Comparison of ENCODE assay signal across 9 mouse cellular contexts in genomic region chr4:109980321-109981082, GRCm38 (mm10). TPM values are rescaled to one million over a fixed set of nuclear protein-coding genes. Genes with fewer than 3 reads are reported as not detected.
A peak's percentile ranks its signal among the peaks of the same experiment; 100 is the strongest.
DNase-seq lines count a peak whose midpoint lies in the region; ATAC-seq and TF ChIP-seq lines count a peak whose summit lies in the region.
"Had no signal": no experiment of that assay in that cellular context is flagged by ENCODE, and none has a peak within 500 bp of the region (broad histone marks: within the 10 kb centered on the region; RNA-seq: fewer than 3 reads in every experiment).

No protein-coding gene starts in this region.

- H3K4me2 ChIP-seq in liver, embryonic 11.5 days = no peak overlapping the region
- H3K4me2 ChIP-seq in liver, postnatal 0 days (ENCODE audit: low read depth, low read length) = no peak overlapping the region
- H3K4me2 ChIP-seq in embryonic facial prominence, embryonic 14.5 days (ENCODE audit: low read depth, low read length) = peak overlapping the region; percentile 59
- no peak overlapping the region for H3K4me2 ChIP-seq in hindbrain, embryonic 13.5 days
- H3K4me2 ChIP-seq in neural tube, embryonic 15.5 days = no peak overlapping the region

- H3K9ac ChIP-seq in liver, embryonic 11.5 days (ENCODE audit: low read depth, low read length) = no peak overlapping the region
- H3K9ac ChIP-seq in liver, postnatal 0 days (replicated peaks) = no peak overlapping the region
- peak overlapping the region; percentile 40 for H3K9ac ChIP-seq in embryonic facial prominence, embryonic 14.5 days (ENCODE audit: low read depth, low read length)
- H3K9ac ChIP-seq in hindbrain, embryonic 13.5 days = no peak overlapping the region
- H3K9ac ChIP-seq in neural tube, embryonic 15.5 days (replicated peaks) = no peak overlapping the region
- H3K9ac ChIP-seq: liver, embryonic 14.5 days had no signal

- H3K4me1 ChIP-seq in liver, embryonic 11.5 days (replicated peaks; ENCODE audit: control insufficient read depth, insufficient read depth, low read length) = peaks cover 10% of the 10 kb centered on the region
- H3K4me1 ChIP-seq in liver, postnatal 0 days (ENCODE audit: insufficient read depth) = peaks cover 14% of the 10 kb centered on the region
- H3K4me1 ChIP-seq in embryonic facial prominence, embryonic 14.5 days (ENCODE audit: control insufficient read depth, insufficient read depth, low read length) = peaks cover 11% of the 10 kb centered on the region; the same call in 1 of the 2 replicates
- peaks cover 41% of the 10 kb centered on the region for H3K4me1 ChIP-seq in hindbrain, embryonic 13.5 days (replicated peaks)
- H3K4me1 ChIP-seq in neural tube, embryonic 15.5 days = peaks cover 42% of the 10 kb centered on the region

- WGBS in liver, embryonic 11.5 days = 4% methylated on average over 29 of the region's 29 CpGs
- 8% methylated on average over 19 of the region's 29 CpGs for WGBS in liver, postnatal 0 days (ENCODE audit: insufficient replicate concordance)
- 11% methylated on average over 15 of the region's 29 CpGs for WGBS in embryonic facial prominence, embryonic 14.5 days
- 2% methylated on average over 29 of the region's 29 CpGs for WGBS in hindbrain, embryonic 13.5 days
- 2% methylated on average over 29 of the region's 29 CpGs for WGBS in neural tube, embryonic 15.5 days

- TF ChIP-seq EP300 in liver, postnatal 0 days (IDR thresholded peaks at IDR 0.05; ENCODE audit: low read depth) = no peak

- no peak overlapping the region for H3K4me3 ChIP-seq in liver, embryonic 11.5 days (ENCODE audit: low read depth, low read length)
- no peak overlapping the region for H3K4me3 ChIP-seq in liver, postnatal 0 days (ENCODE audit: low read depth, low read length)
- peak overlapping the region; percentile 43 for H3K4me3 ChIP-seq in embryonic facial prominence, embryonic 14.5 days (ENCODE audit: low read depth, low read length)
- peak overlapping the region; percentile 15 for H3K4me3 ChIP-seq in hindbrain, embryonic 13.5 days
- peak overlapping the region; percentile 13; the same call in 1 of the 2 replicates for H3K4me3 ChIP-seq in neural tube, embryonic 15.5 days (replicated peaks)
- H3K4me3 ChIP-seq: erythroblast, embryonic 14.5 days had no signal

- no peak for ATAC-seq in liver, embryonic 11.5 days (replicated peaks; ENCODE audit: low FRiP score)
- ATAC-seq in liver, postnatal 0 days = no peak
- no peak for ATAC-seq in embryonic facial prominence, embryonic 14.5 days (ENCODE audit: low read depth)
- no peak for ATAC-seq in hindbrain, embryonic 13.5 days (ENCODE audit: low FRiP score)
- ATAC-seq in neural tube, embryonic 15.5 days (ENCODE audit: low FRiP score) = no peak

- no peak for TF ChIP-seq CTCF in liver, postnatal 0 days (IDR thresholded peaks at IDR 0.05; ENCODE audit: low read depth)

- no peak overlapping the region for H3K27ac ChIP-seq in liver, embryonic 11.5 days (ENCODE audit: low read depth, low read length)
- no peak overlapping the region for H3K27ac ChIP-seq in liver, postnatal 0 days (ENCODE audit: low read depth)
- H3K27ac ChIP-seq in embryonic facial prominence, embryonic 14.5 days (replicated peaks; ENCODE audit: low read depth, low read length) = no peak overlapping the region
- no peak overlapping the region for H3K27ac ChIP-seq in hindbrain, embryonic 13.5 days
- no peak overlapping the region for H3K27ac ChIP-seq in neural tube, embryonic 15.5 days (replicated peaks)
- H3K27ac ChIP-seq: liver, embryonic 14.5 days had no signal

- no peaks in the 10 kb centered on the region for H3K36me3 ChIP-seq in liver, embryonic 11.5 days (ENCODE audit: control insufficient read depth, insufficient read depth, low read length)
- H3K36me3 ChIP-seq in liver, postnatal 0 days (replicated peaks; ENCODE audit: insufficient read depth, low read length) = no peaks in the 10 kb centered on the region
- H3K36me3 ChIP-seq in embryonic facial prominence, embryonic 14.5 days (ENCODE audit: control insufficient read depth, insufficient read depth, low read length) = no peaks in the 10 kb centered on the region
- H3K36me3 ChIP-seq in hindbrain, embryonic 13.5 days = no peaks in the 10 kb centered on the region
- no peaks in the 10 kb centered on the region for H3K36me3 ChIP-seq in neural tube, embryonic 15.5 days

- H3K9me3 ChIP-seq in liver, embryonic 11.5 days (ENCODE audit: control insufficient read depth, low read length) = no peaks in the 10 kb centered on the region
- no peaks in the 10 kb centered on the region for H3K9me3 ChIP-seq in liver, postnatal 0 days (ENCODE audit: low read length)
- peaks cover 3% of the 10 kb centered on the region; the same call in 1 of the 2 replicates for H3K9me3 ChIP-seq in embryonic facial prominence, embryonic 14.5 days (ENCODE audit: control insufficient read depth, low read length)
- no peaks in the 10 kb centered on the region; the same call in 1 of the 2 replicates for H3K9me3 ChIP-seq in hindbrain, embryonic 13.5 days
- no peaks in the 10 kb centered on the region for H3K9me3 ChIP-seq in neural tube, embryonic 15.5 days (replicated peaks)

- peak; percentile 36 for DNase-seq in liver, embryonic 11.5 days (ENCODE audit: low spot score)
- no peak for DNase-seq in liver, postnatal 0 days
- DNase-seq in embryonic facial prominence, embryonic 14.5 days (ENCODE audit: low spot score) = no peak
- DNase-seq in gastrocnemius, postnatal 10 days = no peak
- DNase-seq in adrenal gland, adult 2 months = no peak

- H3K27me3 ChIP-seq in liver, embryonic 11.5 days (replicated peaks; ENCODE audit: control insufficient read depth, insufficient read depth, low read length) = peaks cover 100% of the 10 kb centered on the region
- H3K27me3 ChIP-seq in liver, postnatal 0 days (ENCODE audit: insufficient read depth, low read length) = peaks cover 100% of the 10 kb centered on the region
- H3K27me3 ChIP-seq in embryonic facial prominence, embryonic 14.5 days (replicated peaks; ENCODE audit: control insufficient read depth, insufficient read depth, low read length) = peaks cover 100% of the 10 kb centered on the region
- peaks cover 98% of the 10 kb centered on the region for H3K27me3 ChIP-seq in hindbrain, embryonic 13.5 days
- H3K27me3 ChIP-seq in neural tube, embryonic 15.5 days (replicated peaks) = peaks cover 96% of the 10 kb centered on the region

RNA-seq across cellular contexts. Expression of gene Dmrta2, which starts 2.6 kb away (rescaled TPM):
- 0.07 TPM in 1 of 2 replicates, not detected in the other for polyA plus RNA-seq in liver, embryonic 11.5 days (2014; fragmentation: Nextera tagmentation; extraction: Ambion mirVana)
- polyA plus RNA-seq in liver, postnatal 0 days (2015; fragmentation: Nextera tagmentation; extraction: Ambion mirVana) = not detected in 2 replicates
- polyA plus RNA-seq in embryonic facial prominence, embryonic 14.5 days (2014; fragmentation: Nextera tagmentation; extraction: Ambion mirVana) = 0.71 TPM in 2 replicates
- polyA plus RNA-seq in hindbrain, embryonic 13.5 days (2015; fragmentation: Nextera tagmentation; extraction: Ambion mirVana) = 0.06 and 0.13 TPM in 2 replicates
- 0.08 TPM in 1 of 2 replicates, not detected in the other for polyA plus RNA-seq in neural tube, embryonic 15.5 days (2015; fragmentation: Nextera tagmentation; extraction: Ambion mirVana)
- under 1 TPM; 0.35 to 0.36 TPM for total RNA-seq in gastrocnemius, postnatal 10 days (2021)
- not detected for total RNA-seq in adrenal gland, adult 2 months (2021)
- polyA plus RNA-seq in adrenal gland, adult 2 months (2012; rRNA removed) = 1.0 and 1.2 TPM in 2 replicates

Comparison
In these comparisons a context has a peak if more than half of its experiments do, and no peak if none do; other contexts are left out.
1. H3K4me3 ChIP-seq: peak in embryonic facial prominence, embryonic 14.5 days (single experiment), hindbrain, embryonic 13.5 days (single experiment) and neural tube, embryonic 15.5 days (single experiment); none in liver, embryonic 11.5 days (single experiment) and liver, postnatal 0 days (single experiment).